Mouse (Mus musculus) lung, postnatal 0 days (tissue): ENCODE data around the gene Eno2. TPM values are rescaled to one million over a fixed set of nuclear protein-coding genes. Genes with fewer than 3 reads are reported as not detected.

Source experiments
- ATAC-seq: fragments of 200-750 bp; cut with Nextera tagmentation; 2 replicates; pipeline ENCODE4 v1.8.0; 2017; ENCODE audit warnings: moderate library complexity
- DNase-seq: peaks from one replicate; pipeline ENCODE4 v3.0.0-alpha.2; 2016; ENCODE audit warnings: low spot score
- H3K27ac ChIP-seq: fragments of 300-500 bp; sonication (generic); 2 replicates; pipeline ENCODE4 v1.5.1; 2014; ENCODE audit warnings: antibody characterized with exemption, mild to moderate bottlenecking, low read length, mixed read lengths
- H3K27me3 ChIP-seq: fragments of 300-500 bp; sonication (generic); replicated peaks from 2 replicates; pipeline ENCODE4 v1.6.1; 2014; ENCODE audit warnings: low read length, mixed read lengths; ENCODE audit not compliant: insufficient read depth
- H3K36me3 ChIP-seq: fragments of 300-500 bp; sonication (generic); 2 replicates; pipeline ENCODE4 v1.6.1; 2014; ENCODE audit warnings: low read length, mixed read lengths; ENCODE audit not compliant: insufficient read depth
- H3K4me1 ChIP-seq: fragments of 300-500 bp; sonication (generic); 2 replicates; pipeline ENCODE4 v1.6.1; 2014; ENCODE audit warnings: antibody characterized with exemption, low read depth, low read length, mixed read lengths; ENCODE audit not compliant: insufficient read depth
- H3K4me2 ChIP-seq: fragments of 300-500 bp; sonication (generic); replicated peaks from 2 replicates; pipeline ENCODE4 v1.6.1; 2014; ENCODE audit warnings: low read depth, mild to moderate bottlenecking, low read length, moderate library complexity, mixed read lengths
- H3K4me3 ChIP-seq: fragments of 300-500 bp; sonication (generic); 2 replicates; pipeline ENCODE4 v1.5.1; 2014; ENCODE audit warnings: low read depth, low read length
- H3K9ac ChIP-seq: fragments of 300-500 bp; sonication (generic); replicated peaks from 2 replicates; pipeline ENCODE4 v1.6.1; 2014; ENCODE audit warnings: low read depth, mild to moderate bottlenecking
- H3K9me3 ChIP-seq: fragments of 300-500 bp; sonication (generic); 2 replicates; pipeline ENCODE4 v1.6.1; 2016; ENCODE audit warnings: low read length, mixed read lengths
- CTCF ChIP-seq: IDR thresholded peaks from 2 replicates; pipeline ENCODE4 v1.5.1; 2016; ENCODE audit warnings: antibody characterized with exemption, mild to moderate bottlenecking
- EP300 ChIP-seq: IDR thresholded peaks from 2 replicates; pipeline ENCODE4 v1.6.1; 2016; ENCODE audit warnings: antibody characterized with exemption, mild to moderate bottlenecking, control low read depth
- WGBS: fragments of 180-500 bp; shearing (Covaris S2); extraction: QIAGEN DNeasy Blood & Tissue Kit; methylation state at CpG from one replicate; pipeline ENCODE4 v1.1.7; 2014; 5-methylcytosine and 5-hydroxymethylcytosine counted together
- polyA plus RNA-seq: library from polyadenylated mRNA; unstranded; fragments of >200 nt; fragmentation: Nextera tagmentation; extraction: Ambion mirVana; gene quantifications from 2 replicates; pipeline ENCODE4 v1.2.1, GENCODE M21; 2015

The Eno2 gene
- polyA plus RNA-seq = 1.2 and 1.5 TPM in 2 replicates

- no peaks in the 10 kb centered on the region for H3K9me3 ChIP-seq
- no peaks in the 10 kb centered on the region for H3K36me3 ChIP-seq
- WGBS = 2% methylated on average over 44 of the region's 54 CpGs
- peaks cover 3% of the 10 kb centered on the region; the same call in 1 of the 2 replicates for H3K4me1 ChIP-seq
- no peak within 1 kb of the TSS for H3K27ac ChIP-seq
- H3K4me3 ChIP-seq = peak within 1 kb of the TSS; percentile 48
- peak within 1 kb of the TSS; percentile 80 for H3K4me2 ChIP-seq
- H3K9ac ChIP-seq = peak within 1 kb of the TSS; percentile 23; the same call in 1 of the 2 replicates
- ATAC-seq (peak; percentile 81), DNase-seq (peak; percentile 53)
- TF ChIP-seq EP300 (no peak), CTCF (no peak)
- H3K27me3 ChIP-seq = no peaks in the 10 kb centered on the region
These were observed at the start of gene Eno2 for GRCm38 (mm10) chr6:124769101-124769765. TSS of gene Eno2 (minus strand) at chr6:124769673.

DNA sequence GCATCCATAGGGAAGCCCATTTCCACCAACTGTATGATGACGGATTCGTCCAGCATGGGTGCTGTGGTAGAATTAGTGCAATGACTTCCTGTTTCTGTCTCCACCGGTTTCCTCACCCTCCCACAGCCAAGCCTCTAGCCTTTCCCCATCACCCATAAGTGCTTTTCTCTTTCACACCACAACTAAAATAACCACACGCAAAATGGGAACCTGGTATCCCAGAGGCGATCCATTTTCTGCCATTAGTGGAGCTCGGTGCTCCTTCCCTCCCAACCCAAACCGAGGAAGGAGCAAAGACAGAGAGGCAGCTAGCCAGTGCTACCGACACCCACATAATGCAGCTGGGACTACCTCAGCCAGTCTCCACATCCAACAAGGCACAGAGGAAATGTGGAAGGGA lies 48.5 kb upstream of the Eno2 start:
- H3K4me3 ChIP-seq = no peak overlapping the region
- DNase-seq = peak; percentile 42
- peaks cover under 1% of the 10 kb centered on the region; the same call in 1 of the 2 replicates for H3K4me1 ChIP-seq
- H3K36me3 ChIP-seq = peaks cover 43% of the 10 kb centered on the region
- no peak overlapping the region for H3K9ac ChIP-seq
- no peak for TF ChIP-seq EP300
- TF ChIP-seq CTCF = no peak
- no peak overlapping the region for H3K27ac ChIP-seq
- ATAC-seq = no peak
- H3K27me3 ChIP-seq = no peaks in the 10 kb centered on the region
- H3K4me2 ChIP-seq = no peak overlapping the region
- no peaks in the 10 kb centered on the region for H3K9me3 ChIP-seq
- WGBS = 80% methylated on average over 8 of the region's 8 CpGs

DNA sequence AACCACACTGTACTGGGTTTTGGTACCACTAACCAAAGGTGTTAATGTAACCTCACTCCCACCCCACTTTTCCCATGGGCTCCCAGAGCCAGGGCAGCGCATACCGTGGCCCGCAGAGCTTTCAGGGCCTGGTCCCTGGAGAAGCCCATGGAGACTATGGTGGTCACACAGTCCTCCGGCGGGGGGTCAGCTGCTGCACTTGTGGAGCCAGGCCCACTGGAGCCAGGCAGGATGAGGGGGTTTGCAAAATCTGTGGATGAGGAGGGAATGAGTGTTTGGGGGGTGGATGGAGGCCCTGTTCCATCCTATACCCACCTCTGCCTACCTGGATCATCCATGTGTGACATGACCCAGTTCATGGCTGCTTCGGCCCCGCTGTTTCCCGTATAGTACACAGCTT lies 48.1 kb upstream of the Eno2 start:
- Histone ChIP-seq H3K4me3 (no peak overlapping the region), H3K27me3 (no peaks in the 10 kb centered on the region), H3K9ac (no peak overlapping the region), H3K27ac (no peak overlapping the region), H3K4me1 (peaks cover 5% of the 10 kb centered on the region; the same call in 1 of the 2 replicates), H3K9me3 (no peaks in the 10 kb centered on the region), H3K4me2 (no peak overlapping the region), H3K36me3 (peaks cover 40% of the 10 kb centered on the region)
- no peak for ATAC-seq
- TF ChIP-seq EP300 (no peak), CTCF (no peak)
- WGBS = 94% methylated on average over 8 of the region's 8 CpGs
- no peak for DNase-seq

GRCm38 (mm10) chr6:124817125-124817524 lies 47.7 kb upstream of the Eno2 start:
- 96% methylated on average over 11 of the region's 11 CpGs for WGBS
- H3K27me3 ChIP-seq = no peaks in the 10 kb centered on the region
- no peak overlapping the region for H3K27ac ChIP-seq
- DNase-seq (no peak), ATAC-seq (no peak)
- peaks cover 35% of the 10 kb centered on the region for H3K36me3 ChIP-seq
- no peak overlapping the region for H3K4me2 ChIP-seq
- peaks cover 5% of the 10 kb centered on the region; the same call in 1 of the 2 replicates for H3K4me1 ChIP-seq
- H3K9ac ChIP-seq = no peak overlapping the region
- H3K4me3 ChIP-seq = no peak overlapping the region
- TF ChIP-seq EP300 (no peak), CTCF (no peak)
- no peaks in the 10 kb centered on the region for H3K9me3 ChIP-seq

DNA sequence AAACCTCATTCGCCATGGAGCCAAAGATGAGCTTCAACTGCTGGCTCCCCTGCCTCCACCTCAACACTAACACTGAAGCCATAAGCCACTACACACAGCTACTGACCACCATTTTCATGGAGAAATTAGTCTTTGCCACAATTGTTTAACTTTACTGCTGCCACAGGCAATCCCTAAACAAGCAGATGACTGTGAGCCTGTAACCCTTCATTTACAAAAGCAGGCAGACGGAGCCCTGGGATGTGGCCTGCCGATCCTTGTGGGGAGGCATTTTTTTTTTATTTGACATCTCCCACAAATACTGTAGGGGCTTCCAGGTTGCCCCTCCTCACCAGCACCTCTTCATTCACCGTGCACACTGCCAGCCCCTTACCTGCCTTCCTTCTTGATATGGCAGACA lies 47.1 kb upstream of the Eno2 start:
- TF ChIP-seq EP300 (no peak), CTCF (no peak)
- 88% methylated on average over 4 of the region's 4 CpGs for WGBS
- Histone ChIP-seq H3K9ac (no peak overlapping the region), H3K36me3 (peaks cover 30% of the 10 kb centered on the region), H3K9me3 (no peaks in the 10 kb centered on the region), H3K27me3 (no peaks in the 10 kb centered on the region), H3K4me3 (no peak overlapping the region), H3K4me1 (peaks cover 5% of the 10 kb centered on the region; the same call in 1 of the 2 replicates), H3K4me2 (no peak overlapping the region), H3K27ac (no peak overlapping the region)
- DNase-seq = no peak
- no peak for ATAC-seq

DNA sequence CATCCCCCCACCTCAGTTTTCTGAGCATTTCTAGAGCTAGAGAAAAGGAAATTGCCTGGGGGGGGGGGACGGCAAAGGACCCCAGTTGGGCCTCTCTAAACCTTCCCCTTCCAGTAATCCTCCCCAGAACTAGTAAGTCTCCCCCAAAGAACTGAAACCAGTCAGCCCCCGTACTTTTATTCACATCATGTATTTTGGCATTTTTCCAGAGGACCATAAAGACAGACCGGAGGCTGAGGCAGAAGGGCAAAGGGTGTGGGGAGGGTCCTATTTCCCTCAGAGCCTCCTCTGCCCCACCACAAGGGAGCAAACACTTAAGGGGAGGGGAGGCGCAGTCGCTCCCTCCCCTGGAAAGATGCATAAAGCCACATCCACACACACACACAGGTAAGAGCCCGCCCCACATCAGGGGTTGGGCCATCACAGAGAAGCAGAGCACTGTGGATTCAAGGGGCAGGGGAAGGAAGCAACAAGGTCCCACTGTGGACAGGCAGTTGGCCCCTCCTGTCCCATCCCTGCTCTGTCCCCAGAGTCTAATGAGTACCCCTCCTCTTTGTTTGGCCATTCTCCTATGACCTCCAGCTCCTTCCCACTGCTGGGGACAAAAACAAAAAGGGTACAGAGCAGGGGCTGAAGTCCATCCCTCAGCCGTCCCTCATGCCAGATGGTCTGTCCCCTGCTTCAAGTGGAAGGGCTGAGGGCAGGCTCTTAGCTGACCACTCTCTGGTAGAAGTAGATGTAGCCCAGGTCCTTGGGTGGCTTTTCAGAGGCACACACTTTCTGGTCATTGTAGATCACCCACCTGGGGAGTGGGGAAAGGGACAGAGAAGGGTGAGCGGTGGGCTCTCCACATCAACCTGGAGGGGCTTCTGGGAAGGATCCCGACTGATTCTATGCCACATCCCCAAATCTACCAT lies 45.6 kb upstream of the Eno2 start:
- H3K4me1 ChIP-seq = peaks cover 5% of the 10 kb centered on the region; the same call in 1 of the 2 replicates
- TF ChIP-seq EP300 = no peak
- no peak for TF ChIP-seq CTCF
- H3K36me3 ChIP-seq = peaks cover 18% of the 10 kb centered on the region
- DNase-seq (no peak), ATAC-seq (no peak)
- WGBS = 65% methylated on average over 8 of the region's 9 CpGs
- H3K4me2 ChIP-seq = no peak overlapping the region
- H3K27me3 ChIP-seq = no peaks in the 10 kb centered on the region
- H3K4me3 ChIP-seq = no peak overlapping the region
- H3K9me3 ChIP-seq = no peaks in the 10 kb centered on the region
- H3K9ac ChIP-seq = no peak overlapping the region
- no peak overlapping the region for H3K27ac ChIP-seq
